Mouse (Mus musculus) lung, embryonic 14.5 days (tissue): ENCODE data around the gene Trappc2l. TPM values are rescaled to one million over a fixed set of nuclear protein-coding genes. Genes with fewer than 3 reads are reported as not detected.

Experiments
- ATAC-seq: fragments of 200-750 bp; cut with Nextera tagmentation; 2 replicates; pipeline ENCODE4 v1.8.0; 2017; ENCODE audit warnings: mild to moderate bottlenecking, moderate TSS enrichment, moderate library complexity; ENCODE audit not compliant: insufficient read depth
- DNase-seq: peaks from one replicate; pipeline ENCODE4 v3.0.0-alpha.2; 2015
- H3K27ac ChIP-seq: fragments of 300-500 bp; sonication (generic); 2 replicates; pipeline ENCODE4 v1.5.1; 2014; ENCODE audit warnings: low read depth, mild to moderate bottlenecking, moderate library complexity
- H3K27me3 ChIP-seq: fragments of 300-500 bp; sonication (generic); 2 replicates; pipeline ENCODE4 v1.6.1; 2014; ENCODE audit warnings: low read length, control low read depth; ENCODE audit not compliant: insufficient read depth
- H3K36me3 ChIP-seq: fragments of 300-500 bp; sonication (generic); 2 replicates; pipeline ENCODE4 v1.6.1; 2014; ENCODE audit warnings: control low read depth; ENCODE audit not compliant: insufficient read depth
- H3K4me1 ChIP-seq: fragments of 300-500 bp; sonication (generic); 2 replicates; pipeline ENCODE4 v1.6.1; 2014; ENCODE audit warnings: antibody characterized with exemption, control low read depth; ENCODE audit not compliant: insufficient read depth
- H3K4me2 ChIP-seq: fragments of 300-500 bp; sonication (generic); 2 replicates; pipeline ENCODE4 v1.6.1; 2014; ENCODE audit warnings: mild to moderate bottlenecking
- H3K4me3 ChIP-seq: fragments of 300-500 bp; sonication (generic); 2 replicates; pipeline ENCODE4 v1.5.1; 2014; ENCODE audit warnings: low read depth, low read length
- H3K9ac ChIP-seq: fragments of 300-500 bp; sonication (generic); 2 replicates; pipeline ENCODE4 v1.6.1; 2014
- H3K9me3 ChIP-seq: fragments of 300-500 bp; sonication (generic); 2 replicates; pipeline ENCODE4 v1.6.1; 2016; ENCODE audit warnings: low read depth, low read length, control low read depth
- CTCF ChIP-seq: IDR thresholded peaks from 2 replicates; pipeline ENCODE4 v1.5.1; 2016; ENCODE audit warnings: antibody characterized with exemption, low read depth
- WGBS: fragments of 180-500 bp; shearing (Covaris S2); extraction: QIAGEN DNeasy Blood & Tissue Kit; methylation state at CpG from one replicate; pipeline ENCODE4 v1.1.7; 2014; 5-methylcytosine and 5-hydroxymethylcytosine counted together
- polyA plus RNA-seq: library from polyadenylated mRNA; unstranded; fragments of >200 nt; fragmentation: Nextera tagmentation; extraction: Ambion mirVana; gene quantifications from 2 replicates; pipeline ENCODE4 v1.2.1, GENCODE M21; 2014

Trappc2l gene
- polyA plus RNA-seq, 1 experiment from 2014 or later, result 57.2 TPM

DNA sequence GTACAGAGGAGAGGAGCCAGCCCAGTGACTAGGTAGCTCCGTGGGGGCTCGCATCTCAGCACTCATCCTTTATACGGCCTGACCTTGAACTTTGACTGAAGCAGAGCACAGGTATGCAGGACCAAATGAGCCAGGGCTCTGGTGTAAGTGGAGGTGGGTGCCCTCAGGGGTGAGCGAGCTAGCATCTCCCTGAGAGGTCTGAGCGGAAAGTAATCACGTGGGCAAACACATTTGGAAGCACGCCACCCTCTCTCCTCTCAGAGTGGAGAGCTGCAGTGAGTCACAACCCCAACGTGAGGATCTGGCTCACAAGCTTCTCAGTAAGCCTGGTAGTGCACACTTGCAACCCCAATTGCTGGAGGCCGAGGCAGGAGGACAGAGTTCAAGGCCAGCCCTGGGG lies 30.6 kb downstream of the Trappc2l start:
- Histone ChIP-seq H3K27ac (no peak overlapping the region), H3K9ac (no peak overlapping the region), H3K36me3 (no peaks in the 10 kb centered on the region), H3K9me3 (no peaks in the 10 kb centered on the region), H3K4me2 (no peak overlapping the region), H3K27me3 (no peaks in the 10 kb centered on the region; the same call in 1 of the 2 replicates), H3K4me1 (peaks cover 12% of the 10 kb centered on the region), H3K4me3 (no peak overlapping the region)
- 50% methylated on average over 9 of the region's 9 CpGs for WGBS
- peak; percentile 47 for DNase-seq
- no peak for TF ChIP-seq CTCF
- no peak for ATAC-seq

DNA sequence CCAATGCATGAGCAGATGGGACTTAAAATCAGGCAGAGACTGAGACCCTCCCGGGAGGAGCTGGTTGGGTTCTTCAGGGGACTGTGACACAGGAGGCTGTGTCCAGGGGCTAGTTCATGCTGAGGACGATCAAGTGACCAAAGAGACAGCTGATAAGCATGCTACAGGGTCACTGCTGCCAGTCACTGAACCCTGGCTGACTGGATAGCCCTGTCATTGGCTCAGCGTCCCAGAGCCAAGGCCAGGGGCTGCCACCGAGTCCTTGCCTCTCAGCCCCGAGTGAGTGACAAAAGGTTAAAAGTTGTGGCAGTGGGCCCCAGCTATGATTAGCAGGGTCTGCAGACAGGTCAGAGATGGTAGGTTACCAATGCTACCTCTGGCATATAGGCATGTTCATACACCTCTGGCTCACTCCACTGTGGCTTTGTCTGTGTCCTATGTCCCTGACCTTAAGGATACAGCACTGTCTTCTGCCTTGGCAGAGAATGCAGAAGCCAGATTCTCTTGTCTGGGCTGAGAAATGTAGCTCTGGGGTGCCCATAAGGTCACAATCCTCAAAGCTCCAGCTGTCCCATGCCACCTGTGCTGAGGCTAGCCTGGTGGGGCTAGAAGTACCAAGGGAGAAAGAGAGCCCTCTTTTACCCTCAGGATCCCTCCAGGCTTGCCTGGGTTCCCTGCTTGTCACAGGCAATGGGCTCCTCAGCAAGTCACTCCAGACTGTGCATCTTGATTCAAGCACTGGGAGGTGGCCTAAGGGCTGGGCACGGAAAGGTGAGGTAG lies 32.9 kb downstream of the Trappc2l start:
- Histone ChIP-seq H3K27me3 (no peaks in the 10 kb centered on the region; the same call in 1 of the 2 replicates), H3K9ac (no peak overlapping the region), H3K4me1 (peaks cover 7% of the 10 kb centered on the region), H3K36me3 (0 out of 2 replicates have a peak, but pooled peaks cover 3% of the 10 kb centered on the region), H3K9me3 (no peaks in the 10 kb centered on the region), H3K4me3 (no peak overlapping the region), H3K27ac (no peak overlapping the region), H3K4me2 (no peak overlapping the region)
- ATAC-seq (no peak), DNase-seq (no peak)
- no peak for TF ChIP-seq CTCF
- WGBS, result 60% methylated on average over 6 of the region's 6 CpGs

DNA sequence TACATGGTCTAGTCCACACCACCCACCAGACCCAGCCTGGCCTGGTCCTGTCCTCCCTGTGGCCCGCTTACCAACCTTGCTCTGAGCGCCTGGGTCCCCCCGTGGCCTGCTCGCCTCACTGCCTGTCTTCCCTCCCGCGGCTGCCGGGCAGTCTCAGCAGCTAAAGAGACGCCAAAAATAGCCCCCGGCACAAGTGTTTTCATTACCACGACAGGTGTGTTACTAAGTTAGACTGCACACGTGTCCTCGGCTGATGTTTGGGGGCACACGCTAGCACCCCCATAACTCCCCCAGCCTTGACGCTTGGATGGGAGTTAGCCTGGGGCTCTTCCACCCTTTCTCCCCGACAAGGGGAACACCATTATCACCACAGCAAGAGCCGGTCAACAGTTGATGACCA lies 34.9 kb downstream of the Trappc2l start:
- ATAC-seq, result no peak
- DNase-seq, result no peak
- Histone ChIP-seq H3K9ac (no peak overlapping the region), H3K9me3 (no peaks in the 10 kb centered on the region), H3K4me1 (0 out of 2 replicates have a peak, but pooled peaks cover 3% of the 10 kb centered on the region), H3K36me3 (0 out of 2 replicates have a peak, but pooled peaks cover 3% of the 10 kb centered on the region), H3K4me3 (no peak overlapping the region), H3K27ac (no peak overlapping the region), H3K27me3 (no peaks in the 10 kb centered on the region; the same call in 1 of the 2 replicates), H3K4me2 (no peak overlapping the region)
- TF ChIP-seq CTCF, result no peak
- WGBS, result 84% methylated on average over 16 of the region's 16 CpGs

DNA sequence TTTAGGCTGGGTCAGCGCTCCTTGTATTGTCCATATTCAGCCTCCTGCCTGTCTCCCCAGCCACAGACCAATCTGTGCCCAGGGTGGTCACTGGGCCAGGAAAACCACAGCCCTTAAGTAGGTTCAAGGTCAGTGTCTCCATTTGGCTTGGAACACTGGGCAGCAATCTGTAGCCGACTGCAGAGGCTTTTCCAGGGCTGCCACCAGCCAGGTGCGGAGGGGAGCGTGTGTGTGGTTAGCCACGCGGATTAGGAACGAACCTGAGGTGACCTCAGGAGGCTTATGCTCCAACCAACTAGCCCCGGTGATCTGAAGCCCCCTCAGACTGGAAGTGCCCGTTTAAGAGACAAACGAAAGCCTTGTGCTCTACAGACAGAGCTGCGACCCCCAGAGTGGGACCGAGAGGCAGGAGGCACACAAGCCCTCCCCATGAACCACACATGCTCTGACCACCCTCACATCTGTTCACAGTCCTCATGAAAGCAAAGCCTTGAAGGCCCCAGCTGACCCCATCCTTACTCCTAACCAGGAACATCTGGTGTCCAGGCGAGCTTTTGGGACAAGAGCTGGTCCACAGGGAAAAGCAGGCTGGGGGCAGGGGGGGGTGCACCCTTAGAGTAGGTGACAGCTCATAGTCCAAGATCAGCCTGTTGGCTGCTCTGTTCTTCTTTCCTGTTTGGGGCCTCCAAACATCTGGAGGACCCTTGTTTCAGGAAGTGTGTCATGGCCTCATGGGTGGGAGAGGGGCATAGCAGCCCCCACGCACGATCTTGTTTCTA lies 36.9 kb downstream of the Trappc2l start:
- H3K36me3 ChIP-seq, result 0 out of 2 replicates have a peak, but pooled peaks cover 3% of the 10 kb centered on the region
- no peaks in the 10 kb centered on the region for H3K9me3 ChIP-seq
- H3K4me2 ChIP-seq, result no peak overlapping the region
- no peak overlapping the region for H3K4me3 ChIP-seq
- H3K4me1 ChIP-seq, result no peaks in the 10 kb centered on the region
- no peak for TF ChIP-seq CTCF
- no peak overlapping the region for H3K27ac ChIP-seq
- ATAC-seq (no peak), DNase-seq (no peak)
- H3K9ac ChIP-seq, result no peak overlapping the region
- H3K27me3 ChIP-seq, result no peaks in the 10 kb centered on the region; the same call in 1 of the 2 replicates
- WGBS, result 50% methylated on average over 15 of the region's 15 CpGs

DNA sequence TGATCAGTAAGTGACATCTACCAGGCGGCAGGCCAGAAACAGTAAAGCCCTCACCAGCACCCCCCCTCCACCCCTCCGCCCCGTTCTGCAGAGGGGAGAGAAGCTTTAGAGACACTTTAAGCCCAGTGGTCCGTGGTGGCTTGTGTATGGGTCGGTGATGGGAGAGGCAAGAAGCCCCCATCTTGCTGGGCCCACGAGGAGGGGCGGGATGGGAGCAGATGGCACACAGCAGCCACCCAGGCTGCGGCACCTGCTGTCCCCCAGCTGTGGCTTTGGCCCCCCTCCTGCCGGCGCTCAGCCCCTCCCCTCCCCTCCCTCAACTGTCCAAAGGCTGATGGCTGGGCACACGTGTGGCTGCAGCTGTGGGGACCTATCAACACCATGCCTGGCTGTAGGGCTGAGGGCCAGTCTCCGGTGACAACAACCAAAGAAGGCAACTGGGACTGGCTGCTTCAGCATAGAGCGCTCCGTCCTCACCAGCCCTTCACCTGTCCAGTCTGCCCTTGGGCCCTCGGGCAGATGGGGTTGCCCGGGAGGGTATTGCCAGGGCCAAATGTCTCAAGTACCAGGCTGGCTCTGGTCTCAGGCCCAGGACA lies 40.0 kb downstream of the Trappc2l start:
- H3K27ac ChIP-seq, result no peak overlapping the region
- H3K27me3 ChIP-seq, result no peaks in the 10 kb centered on the region
- ATAC-seq (no peak), DNase-seq (no peak)
- H3K4me1 ChIP-seq, result peaks cover 17% of the 10 kb centered on the region
- no peak overlapping the region for H3K4me3 ChIP-seq
- no peaks in the 10 kb centered on the region for H3K9me3 ChIP-seq
- no peak overlapping the region for H3K4me2 ChIP-seq
- H3K9ac ChIP-seq, result no peak overlapping the region
- WGBS, result 70% methylated on average over 16 of the region's 16 CpGs
- TF ChIP-seq CTCF, result no peak
- 0 out of 2 replicates have a peak, but pooled peaks cover 3% of the 10 kb centered on the region for H3K36me3 ChIP-seq

DNA sequence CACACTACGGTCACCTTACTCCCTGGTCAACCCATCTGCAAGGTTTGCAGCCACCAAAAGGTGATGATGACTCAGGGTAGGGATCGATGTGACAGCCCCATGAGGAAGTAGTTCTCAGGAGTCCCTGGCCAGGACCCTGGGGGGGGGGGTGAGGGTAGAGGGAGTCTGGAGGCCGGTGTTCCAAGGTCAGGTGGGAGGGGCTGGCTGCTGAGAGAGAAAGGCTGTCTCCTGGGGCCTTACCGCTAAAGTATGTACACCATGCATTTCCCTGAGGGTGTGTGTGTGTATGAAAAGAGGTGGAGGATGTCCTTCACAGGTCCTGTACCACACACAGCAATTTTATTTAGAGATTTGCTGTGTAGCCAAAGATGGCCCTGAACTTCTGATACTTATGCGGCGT lies 41.2 kb downstream of the Trappc2l start:
- ATAC-seq, result no peak
- Histone ChIP-seq H3K27me3 (no peaks in the 10 kb centered on the region), H3K4me1 (peaks cover 17% of the 10 kb centered on the region), H3K9me3 (no peaks in the 10 kb centered on the region), H3K4me3 (no peak overlapping the region), H3K36me3 (0 out of 2 replicates have a peak, but pooled peaks cover 3% of the 10 kb centered on the region), H3K27ac (no peak overlapping the region), H3K9ac (no peak overlapping the region), H3K4me2 (no peak overlapping the region)
- no peak for TF ChIP-seq CTCF
- 53% methylated on average over 6 of the region's 6 CpGs for WGBS
- DNase-seq, result no peak
